Comparison of ENCODE assay signal across 23 mouse cellular contexts in the genomic region with DNA sequence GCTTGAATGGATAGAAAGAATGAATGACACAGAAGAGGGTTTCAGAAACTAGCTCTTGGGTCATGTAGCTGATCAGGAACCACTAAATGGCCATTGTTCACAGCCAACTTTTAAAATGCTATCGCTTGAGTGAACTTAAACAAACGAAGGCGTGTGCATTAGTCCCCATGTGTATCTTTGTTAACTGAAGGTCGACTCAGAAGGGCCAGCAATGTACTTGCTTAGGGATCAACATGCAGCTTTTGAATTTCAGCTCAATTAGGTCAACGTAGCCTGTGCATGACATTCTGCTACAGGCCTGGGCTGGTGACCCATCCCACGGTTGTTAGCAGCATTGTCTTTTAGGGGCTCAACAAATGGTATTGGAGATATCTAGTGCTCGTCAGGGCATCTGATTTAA.
DNase-seq lines count a peak whose midpoint lies in the region; ATAC-seq and TF ChIP-seq lines count a peak whose summit lies in the region.
"Had no signal": no experiment of that assay in that cellular context is flagged by ENCODE, and none has a peak within 500 bp of the region (broad histone marks: within the 10 kb centered on the region; RNA-seq: fewer than 3 reads in every experiment).

No protein-coding gene starts in this region.

- 62% methylated on average over 7 of the region's 7 CpGs for WGBS in stomach, embryonic 15.5 days
- WGBS in stomach, postnatal 0 days = 63% methylated on average over 7 of the region's 7 CpGs
- 69% methylated on average over 7 of the region's 7 CpGs for WGBS in midbrain, embryonic 14.5 days

- DNase-seq in gastrocnemius, adult 2 months = no peak
- no peak for DNase-seq in gastrocnemius, postnatal 36 days
- no peak for DNase-seq in stomach, postnatal 0 days (ENCODE audit: low spot score)
- DNase-seq in retina, postnatal 1 day = peak; percentile 91
- no peak for DNase-seq in midbrain, embryonic 14.5 days
- DNase-seq: adrenal gland, adult 2 months; adrenal gland, postnatal 10 days; adrenal gland, postnatal 25 days; B cell, adult 2 months; cerebellum, adult 11 months; cerebellum, adult 18-20 months; cerebellum, adult 9-10 months; cerebellum, postnatal 10 days; cerebellum, postnatal 25 days; forebrain, postnatal 0 days had no signal

- intact Hi-C loops in gastrocnemius, adult 2 months (cut with DNase I) = no loop called here
- intact Hi-C loops in gastrocnemius, postnatal 36 days (cut with DNase I) = no loop called here

- peak overlapping the region; percentile 6; the same call in 1 of the 2 replicates for H3K27ac ChIP-seq in gastrocnemius, adult 2 months
- H3K27ac ChIP-seq in stomach, embryonic 15.5 days = no peak overlapping the region
- no peak overlapping the region for H3K27ac ChIP-seq in stomach, postnatal 0 days (replicated peaks)
- no peak overlapping the region for H3K27ac ChIP-seq in midbrain, embryonic 14.5 days (replicated peaks; ENCODE audit: low read depth, low read length)
- H3K27ac ChIP-seq: embryonic facial prominence, embryonic 10.5 days; embryonic facial prominence, embryonic 12.5 days; forebrain, embryonic 13.5 days; forebrain, embryonic 15.5 days had no signal

- no peaks in the 10 kb centered on the region for H3K9me3 ChIP-seq in stomach, embryonic 15.5 days
- H3K9me3 ChIP-seq in stomach, postnatal 0 days (ENCODE audit: control insufficient read depth, low read length) = no peaks in the 10 kb centered on the region
- no peaks in the 10 kb centered on the region for H3K9me3 ChIP-seq in midbrain, embryonic 14.5 days (ENCODE audit: control insufficient read depth, low read length)
- H3K9me3 ChIP-seq: embryonic facial prominence, embryonic 10.5 days; embryonic facial prominence, embryonic 12.5 days; forebrain, embryonic 13.5 days; forebrain, embryonic 15.5 days; G1E had no signal

- H3K4me2 ChIP-seq in stomach, embryonic 15.5 days = no peak overlapping the region
- H3K4me2 ChIP-seq in stomach, postnatal 0 days (replicated peaks; ENCODE audit: low read depth) = no peak overlapping the region
- H3K4me2 ChIP-seq in midbrain, embryonic 14.5 days (ENCODE audit: low read length) = no peak overlapping the region
- H3K4me2 ChIP-seq: embryonic facial prominence, embryonic 12.5 days; forebrain, embryonic 13.5 days; forebrain, embryonic 15.5 days had no signal

- 0 out of 2 replicates have a peak, but pooled peaks have one; percentile 22 for ATAC-seq in stomach, embryonic 15.5 days (ENCODE audit: insufficient read depth, low FRiP score, low read depth)
- ATAC-seq in stomach, postnatal 0 days (ENCODE audit: low FRiP score, low TSS enrichment) = no peak
- no peak for ATAC-seq in midbrain, embryonic 14.5 days (ENCODE audit: low FRiP score, low TSS enrichment)
- ATAC-seq: CD4-positive, CD25-positive, alpha-beta regulatory T cell, adult 4 months; forebrain, embryonic 13.5 days; forebrain, embryonic 15.5 days; forebrain, postnatal 0 days had no signal

- H3K27me3 ChIP-seq in stomach, embryonic 15.5 days (replicated peaks) = no peaks in the 10 kb centered on the region
- no peaks in the 10 kb centered on the region for H3K27me3 ChIP-seq in stomach, postnatal 0 days (ENCODE audit: control insufficient read depth, insufficient read depth, low read length)
- H3K27me3 ChIP-seq in midbrain, embryonic 14.5 days (ENCODE audit: control insufficient read depth, insufficient read depth, low read length) = no peaks in the 10 kb centered on the region
- H3K27me3 ChIP-seq: CH12.LX; embryonic facial prominence, embryonic 12.5 days; forebrain, embryonic 13.5 days; forebrain, embryonic 15.5 days had no signal

- no peak overlapping the region for H3K4me3 ChIP-seq in gastrocnemius, adult 2 months
- H3K4me3 ChIP-seq in stomach, embryonic 15.5 days (replicated peaks) = no peak overlapping the region
- no peak overlapping the region for H3K4me3 ChIP-seq in stomach, postnatal 0 days (ENCODE audit: low read depth, low read length)
- H3K4me3 ChIP-seq in midbrain, embryonic 14.5 days (replicated peaks; ENCODE audit: low read depth, low read length) = no peak overlapping the region
- H3K4me3 ChIP-seq: embryonic facial prominence, embryonic 10.5 days; embryonic facial prominence, embryonic 12.5 days; forebrain, embryonic 13.5 days; forebrain, embryonic 15.5 days had no signal

- no peak overlapping the region for H3K9ac ChIP-seq in stomach, embryonic 15.5 days
- H3K9ac ChIP-seq in stomach, postnatal 0 days (ENCODE audit: low read length) = no peak overlapping the region
- no peak overlapping the region for H3K9ac ChIP-seq in midbrain, embryonic 14.5 days (replicated peaks; ENCODE audit: low read length)
- H3K9ac ChIP-seq: embryonic facial prominence, embryonic 12.5 days; forebrain, embryonic 13.5 days; forebrain, embryonic 15.5 days; forebrain, postnatal 0 days had no signal

- no peak for TF ChIP-seq EP300 in stomach, postnatal 0 days (optimal IDR thresholded peaks at IDR 0.05)

- TF ChIP-seq CTCF in gastrocnemius, adult 2 months (IDR thresholded peaks at IDR 0.05) = no peak
- TF ChIP-seq CTCF in stomach, postnatal 0 days (IDR thresholded peaks at IDR 0.05; ENCODE audit: low read depth) = no peak

- H3K36me3 ChIP-seq in stomach, embryonic 15.5 days = no peaks in the 10 kb centered on the region
- H3K36me3 ChIP-seq in stomach, postnatal 0 days (ENCODE audit: control insufficient read depth, insufficient read depth, low read length) = no peaks in the 10 kb centered on the region
- no peaks in the 10 kb centered on the region for H3K36me3 ChIP-seq in midbrain, embryonic 14.5 days (ENCODE audit: control insufficient read depth, insufficient read depth, low read length)
- H3K36me3 ChIP-seq: embryonic facial prominence, embryonic 10.5 days; embryonic facial prominence, embryonic 12.5 days; forebrain, embryonic 15.5 days; G1E had no signal

- no peaks in the 10 kb centered on the region for H3K4me1 ChIP-seq in stomach, embryonic 15.5 days
- H3K4me1 ChIP-seq in stomach, postnatal 0 days (replicated peaks; ENCODE audit: control insufficient read depth, insufficient read depth) = no peaks in the 10 kb centered on the region
- no peaks in the 10 kb centered on the region for H3K4me1 ChIP-seq in midbrain, embryonic 14.5 days (ENCODE audit: control insufficient read depth, insufficient read depth, low read length)
- H3K4me1 ChIP-seq: forebrain, embryonic 15.5 days had no signal
